ENCODE assay signal across 9 mouse cellular contexts in genomic region chr5:113492417-113493035, GRCm38 (mm10). TPM values are rescaled to one million over a fixed set of nuclear protein-coding genes. Genes with fewer than 3 reads are reported as not detected.
DNase-seq lines count a peak whose midpoint lies in the region; ATAC-seq and TF ChIP-seq lines count a peak whose summit lies in the region.
"Had no signal": no experiment of that assay in that cellular context is flagged by ENCODE, and none has a peak within 500 bp of the region (broad histone marks: within the 10 kb centered on the region; RNA-seq: fewer than 3 reads in every experiment).

No protein-coding gene starts in this region.

- peaks cover 39% of the 10 kb centered on the region for H3K4me1 ChIP-seq in heart, embryonic 10.5 days
- peaks cover 26% of the 10 kb centered on the region for H3K4me1 ChIP-seq in heart, embryonic 12.5 days (replicated peaks)
- peaks cover 16% of the 10 kb centered on the region for H3K4me1 ChIP-seq in forebrain, postnatal 0 days (ENCODE audit: insufficient read depth)
- peaks cover 40% of the 10 kb centered on the region for H3K4me1 ChIP-seq in limb, embryonic 15.5 days

- H3K27me3 ChIP-seq in heart, embryonic 10.5 days (ENCODE audit: insufficient read depth, poor library complexity, severe bottlenecking), result peaks cover 60% of the 10 kb centered on the region
- peaks cover 40% of the 10 kb centered on the region for H3K27me3 ChIP-seq in heart, embryonic 12.5 days (replicated peaks)
- no peaks in the 10 kb centered on the region for H3K27me3 ChIP-seq in forebrain, postnatal 0 days (ENCODE audit: insufficient read depth, low read length)
- peaks cover 29% of the 10 kb centered on the region for H3K27me3 ChIP-seq in limb, embryonic 15.5 days

- 24% methylated on average over 7 of the region's 7 CpGs for WGBS in heart, embryonic 10.5 days
- WGBS in heart, embryonic 12.5 days, result 19% methylated on average over 7 of the region's 7 CpGs
- WGBS in forebrain, postnatal 0 days, result 6% methylated on average over 7 of the region's 7 CpGs
- WGBS in limb, embryonic 15.5 days, result 16% methylated on average over 7 of the region's 7 CpGs

- no peaks in the 10 kb centered on the region for H3K36me3 ChIP-seq in heart, embryonic 10.5 days
- H3K36me3 ChIP-seq in heart, embryonic 12.5 days, result no peaks in the 10 kb centered on the region
- H3K36me3 ChIP-seq in forebrain, postnatal 0 days (ENCODE audit: insufficient read depth), result no peaks in the 10 kb centered on the region
- H3K36me3 ChIP-seq in limb, embryonic 15.5 days, result no peaks in the 10 kb centered on the region

- TF ChIP-seq POLR2A in brain, embryonic 14.5 days (IDR thresholded peaks at IDR 0.05; ENCODE audit: borderline replicate concordance, extremely low read depth, insufficient read depth, insufficient read length, poor library complexity, severe bottlenecking), result no peak

- TF ChIP-seq CTCF in brain, embryonic 14.5 days (IDR thresholded peaks at IDR 0.05; ENCODE audit: borderline replicate concordance, extremely low read depth, insufficient read depth, insufficient read length), result no peak
- no peak for TF ChIP-seq CTCF in forebrain, postnatal 0 days (IDR thresholded peaks at IDR 0.05; ENCODE audit: low read depth)

- ATAC-seq in heart, embryonic 12.5 days (ENCODE audit: insufficient number of reproducible peaks, low FRiP score), result no peak
- ATAC-seq in forebrain, postnatal 0 days, result peak; percentile 36; the same call in 1 of the 2 replicates
- no peak for ATAC-seq in limb, embryonic 15.5 days (ENCODE audit: insufficient number of reproducible peaks, low FRiP score, low TSS enrichment, low read depth)
- no peak for ATAC-seq in megakaryocyte, adult 5-6 weeks (ENCODE audit: poor library complexity, severe bottlenecking)

- H3K9ac ChIP-seq in heart, embryonic 12.5 days, result no peak overlapping the region
- peak overlapping the region; percentile 35; the same call in 1 of the 2 replicates for H3K9ac ChIP-seq in forebrain, postnatal 0 days
- H3K9ac ChIP-seq in limb, embryonic 15.5 days, result no peak overlapping the region

- H3K4me3 ChIP-seq in heart, embryonic 10.5 days, result 0 out of 2 replicates have a peak overlapping the region, but pooled peaks have one; percentile 9
- H3K4me3 ChIP-seq in heart, embryonic 12.5 days, result no peak overlapping the region
- H3K4me3 ChIP-seq in forebrain, postnatal 0 days (ENCODE audit: low read depth, low read length), result peak overlapping the region; percentile 66
- 0 out of 2 replicates have a peak overlapping the region, but pooled peaks have one; percentile 1 for H3K4me3 ChIP-seq in limb, embryonic 15.5 days
- H3K4me3 ChIP-seq: erythroblast, embryonic 14.5 days had no signal

- H3K4me2 ChIP-seq in heart, embryonic 12.5 days, result no peak overlapping the region
- peak overlapping the region; percentile 83 for H3K4me2 ChIP-seq in forebrain, postnatal 0 days (ENCODE audit: low read depth)
- H3K4me2 ChIP-seq in limb, embryonic 15.5 days, result peak overlapping the region; percentile 24

- H3K27ac ChIP-seq in heart, embryonic 10.5 days, result no peak overlapping the region
- no peak overlapping the region for H3K27ac ChIP-seq in heart, embryonic 12.5 days (ENCODE audit: poor library complexity, severe bottlenecking)
- H3K27ac ChIP-seq in forebrain, postnatal 0 days (ENCODE audit: low read depth, low read length), result no peak overlapping the region; the same call in 1 of the 2 replicates
- H3K27ac ChIP-seq in limb, embryonic 15.5 days, result no peak overlapping the region

- H3K9me3 ChIP-seq in heart, embryonic 10.5 days, result no peaks in the 10 kb centered on the region
- H3K9me3 ChIP-seq in heart, embryonic 12.5 days (replicated peaks), result no peaks in the 10 kb centered on the region
- no peaks in the 10 kb centered on the region for H3K9me3 ChIP-seq in forebrain, postnatal 0 days (ENCODE audit: low read length)
- no peaks in the 10 kb centered on the region for H3K9me3 ChIP-seq in limb, embryonic 15.5 days

- DNase-seq in heart, embryonic 10.5 days (ENCODE audit: low spot score), result no peak
- DNase-seq in brain, embryonic 14.5 days (ENCODE audit: low read depth), result peak; percentile 75
- DNase-seq in forebrain, postnatal 0 days, result no peak
- peak; percentile 4 for DNase-seq in skeletal muscle tissue, adult 2 months (ENCODE audit: low read depth, low spot score)
- DNase-seq in heart, adult 11 months, result no peak

RNA-seq across cellular contexts. Expression of gene Wscd2, which starts 2.4 kb away (rescaled TPM):
- 2.5 and 4.3 TPM in 2 replicates for polyA plus RNA-seq in heart, embryonic 10.5 days (2016; fragmentation: Nextera tagmentation; extraction: Ambion mirVana)
- 5.4 TPM in 2 replicates for polyA plus RNA-seq in heart, embryonic 12.5 days (2016; fragmentation: Nextera tagmentation; extraction: Ambion mirVana)
- 9.2 and 13.5 TPM in 2 replicates for polyA plus RNA-seq in brain, embryonic 14.5 days (2012; rRNA removed)
- total RNA-seq in forebrain, postnatal 0 days (2014; rRNA removed), result 24.4 and 25.1 TPM in 2 replicates
- 8.1 and 10.2 TPM in 2 replicates for polyA plus RNA-seq in forebrain, postnatal 0 days (2015; fragmentation: Nextera tagmentation; extraction: Ambion mirVana)
- polyA plus RNA-seq in limb, embryonic 15.5 days (2015; fragmentation: Nextera tagmentation; extraction: Ambion mirVana), result 9.1 and 11.0 TPM in 2 replicates
- total RNA-seq in megakaryocyte, adult 5-6 weeks (2015), result 0.16 TPM in 1 of 2 replicates, not detected in the other
- 0.18 TPM in 1 of 2 replicates, not detected in the other for total RNA-seq in megakaryocyte, adult 5-6 weeks (2017)
- polyA plus RNA-seq: erythroblast, embryonic 14.5 days had no signal

Comparison
In these comparisons a context has a peak if more than half of its experiments do, and no peak if none do; other contexts are left out.
1. DNase-seq: peak in brain, embryonic 14.5 days (single experiment) and skeletal muscle tissue, adult 2 months (single experiment); none in heart, embryonic 10.5 days (single experiment), forebrain, postnatal 0 days (single experiment) and heart, adult 11 months (single experiment).